Mouse (Mus musculus) adipocyte (in vitro differentiated cells): ENCODE results near the gene Tenm2.

Experiments
- DNase-seq: peaks from one replicate; pipeline ENCODE4 v3.0.0-alpha.2; 2016; ENCODE audit warnings: low spot score

The Tenm2 gene

GRCm38 (mm10) chr11:36902302-36902701, 333.5 kb downstream of the Tenm2 start:
- no peak for DNase-seq

- no peak for DNase-seq
These were observed 342.7 kb downstream of the Tenm2 start for GRCm38 (mm10) chr11:36893061-36893460.

GRCm38 (mm10) chr11:36891106-36891505, 344.7 kb downstream of the Tenm2 start:
- DNase-seq: no peak

- no peak for DNase-seq
These were observed 348.3 kb downstream of the Tenm2 start for GRCm38 (mm10) chr11:36887490-36887889.

GRCm38 (mm10) chr11:36886147-36886546, 349.6 kb downstream of the Tenm2 start:
- DNase-seq: no peak

- DNase-seq: no peak
These were observed 362.8 kb downstream of the Tenm2 start for GRCm38 (mm10) chr11:36872961-36873360.

GRCm38 (mm10) chr11:36870548-36870947, 365.2 kb downstream of the Tenm2 start:
- no peak for DNase-seq

GRCm38 (mm10) chr11:36851690-36852089, 384.1 kb downstream of the Tenm2 start:
- no peak for DNase-seq

- no peak for DNase-seq
These were observed 388.3 kb downstream of the Tenm2 start for GRCm38 (mm10) chr11:36847451-36847850.

- no peak for DNase-seq
These were observed 402.9 kb downstream of the Tenm2 start for GRCm38 (mm10) chr11:36832855-36833254.

- DNase-seq: no peak
These were observed 404.3 kb downstream of the Tenm2 start for GRCm38 (mm10) chr11:36831511-36831910.

GRCm38 (mm10) chr11:36824666-36825065, 411.1 kb downstream of the Tenm2 start:
- DNase-seq: no peak

- DNase-seq: no peak
These were observed 431.1 kb downstream of the Tenm2 start for GRCm38 (mm10) chr11:36804615-36805014.

- DNase-seq: no peak
These were observed 433.5 kb downstream of the Tenm2 start for GRCm38 (mm10) chr11:36802208-36802631.

GRCm38 (mm10) chr11:36801683-36802082, 434.1 kb downstream of the Tenm2 start:
- DNase-seq: no peak

- DNase-seq: no peak
These were observed 436.4 kb downstream of the Tenm2 start for GRCm38 (mm10) chr11:36799409-36799808.

- no peak for DNase-seq
These were observed 477.8 kb downstream of the Tenm2 start for GRCm38 (mm10) chr11:36758009-36758408.

- DNase-seq: no peak
These were observed 489.5 kb downstream of the Tenm2 start for GRCm38 (mm10) chr11:36746286-36746685.

GRCm38 (mm10) chr11:36727800-36728199, 508.0 kb downstream of the Tenm2 start:
- no peak for DNase-seq

GRCm38 (mm10) chr11:36702881-36703280, 532.9 kb downstream of the Tenm2 start:
- DNase-seq: no peak

- DNase-seq: no peak
These were observed 534.8 kb downstream of the Tenm2 start for GRCm38 (mm10) chr11:36700951-36701350.

GRCm38 (mm10) chr11:36700131-36700530, 535.6 kb downstream of the Tenm2 start:
- no peak for DNase-seq

- no peak for DNase-seq
These were observed 537.5 kb downstream of the Tenm2 start for GRCm38 (mm10) chr11:36698268-36698667.

- no peak for DNase-seq
These were observed 537.9 kb downstream of the Tenm2 start for GRCm38 (mm10) chr11:36697816-36698215.
